Mouse (Mus musculus) small intestine, adult 2 months (tissue): ENCODE data around the gene En1.

Experiments used
- CTCF ChIP-seq: fragments of 200-500 bp; IDR thresholded peaks from 2 replicates; pipeline ENCODE4 v1.5.1; 2012; ENCODE audit warnings: low read depth, mild to moderate bottlenecking, control low read depth, inconsistent platforms, low read length, moderate library complexity, mixed read lengths; ENCODE audit not compliant: insufficient replicate concordance, insufficient read length; ENCODE audit errors: extremely low read depth
- POLR2A ChIP-seq: fragments of 200-500 bp; IDR thresholded peaks from 2 replicates; pipeline ENCODE4 v1.6.1; 2012; ENCODE audit warnings: low read depth, mild to moderate bottlenecking, control low read depth, inconsistent platforms, low read length, moderate library complexity

DNA sequence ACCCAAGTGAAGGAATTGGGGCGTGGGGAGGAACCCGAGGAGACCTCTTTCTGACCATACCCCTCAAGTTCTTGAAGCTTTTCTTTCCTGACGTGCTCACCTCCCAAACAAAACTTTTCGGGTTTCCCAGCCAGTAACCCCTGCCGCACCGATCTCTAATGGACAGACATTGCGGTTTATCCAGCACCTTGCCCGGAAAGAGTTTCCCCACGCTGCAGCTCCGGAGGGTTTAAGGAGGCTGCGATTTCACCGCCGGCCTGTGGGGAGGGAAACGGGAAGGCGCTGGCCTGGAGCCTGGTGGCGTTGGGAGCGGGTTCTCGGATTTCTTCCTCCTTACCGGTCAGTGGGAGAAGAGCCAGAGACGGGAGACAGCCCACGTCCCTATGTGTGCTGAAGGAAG is 5.9 kb upstream of the En1 start:
- TF ChIP-seq CTCF (no peak), POLR2A (no peak)
